Mouse (Mus musculus) lung, postnatal 10 days (tissue): ENCODE measurements around the gene Sfn.

ENCODE experiments used
- DNase-seq: peaks from one replicate; pipeline ENCODE4 v3.0.0; 2021

Sfn gene

GRCm38 (mm10) chr4:133619473-133620136 is 17.6 kb upstream of the Sfn start:
- DNase-seq, result no peak

GRCm38 (mm10) chr4:133617936-133618335 is 16.0 kb upstream of the Sfn start:
- no peak for DNase-seq

- DNase-seq, result no peak
Measured at GRCm38 (mm10) chr4:133615416-133615815, 13.4 kb upstream of the Sfn start.

- peak; percentile 83 for DNase-seq
Measured at GRCm38 (mm10) chr4:133614274-133614761, 12.3 kb upstream of the Sfn start.

DNA sequence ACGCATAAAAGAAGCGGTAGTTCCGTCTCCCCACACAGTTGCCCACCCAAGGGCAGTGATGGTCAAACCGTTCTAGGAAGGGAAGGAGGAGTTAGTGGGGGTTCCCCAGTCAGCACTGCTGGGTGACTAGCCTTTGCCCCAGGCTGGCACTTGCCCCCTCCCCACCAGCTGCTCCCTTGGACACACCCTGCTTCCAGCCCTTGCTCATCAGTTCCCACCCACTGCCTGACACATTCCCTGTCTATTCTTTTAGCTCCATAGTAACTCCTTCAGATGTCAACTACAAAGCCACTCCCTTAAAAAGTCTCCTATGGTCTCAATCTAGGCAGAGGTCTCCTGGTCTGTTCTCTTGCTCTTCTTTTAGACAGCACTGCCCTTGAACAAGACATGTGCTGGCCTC is 11.9 kb upstream of the Sfn start:
- DNase-seq, result no peak

- no peak for DNase-seq
Measured at GRCm38 (mm10) chr4:133613026-133613425, 11.1 kb upstream of the Sfn start.

DNA sequence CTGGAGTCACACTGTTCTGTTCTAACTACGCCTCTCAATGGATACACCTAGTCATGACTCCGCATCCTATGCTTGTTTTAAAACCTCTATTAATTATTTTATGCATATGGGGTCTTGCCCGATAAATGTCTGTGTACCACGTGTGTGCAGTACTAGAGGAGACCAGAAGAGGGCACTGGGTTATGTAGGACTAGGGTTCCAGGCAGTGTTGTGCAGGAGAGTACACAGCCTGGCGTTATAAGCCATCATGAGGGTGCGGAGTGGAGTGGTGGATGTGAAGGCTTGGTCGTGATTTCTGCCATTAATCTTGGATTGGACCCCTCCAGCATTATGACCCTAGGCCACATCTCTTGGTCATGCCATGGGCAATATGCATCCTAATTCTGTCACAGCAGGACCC is 10.4 kb upstream of the Sfn start:
- no peak for DNase-seq

- no peak for DNase-seq
Measured at GRCm38 (mm10) chr4:133611815-133612214, 9.8 kb upstream of the Sfn start.

DNA sequence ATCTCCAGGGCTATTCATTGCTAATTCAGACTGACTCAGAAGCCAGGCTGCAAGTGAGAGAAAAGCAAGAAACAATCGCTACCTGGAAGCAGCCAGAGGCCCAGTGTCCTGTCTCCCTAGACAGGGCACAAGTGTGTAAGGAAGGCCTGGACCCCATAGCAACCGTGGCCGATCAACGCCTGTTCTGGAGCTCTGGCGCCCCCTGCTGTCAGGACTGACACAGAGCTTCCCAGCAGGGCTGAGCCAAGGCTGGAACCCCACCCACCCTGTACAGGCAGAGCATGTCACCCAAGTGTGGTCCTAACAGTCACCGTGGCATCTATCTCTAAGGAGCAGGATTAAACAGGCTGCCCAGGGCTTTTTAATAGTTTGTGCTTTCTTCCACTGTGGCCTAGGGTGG is 7.8 kb upstream of the Sfn start:
- peak; percentile 92 for DNase-seq

- DNase-seq, result no peak
Measured at GRCm38 (mm10) chr4:133607284-133607683, 5.3 kb upstream of the Sfn start.

DNA sequence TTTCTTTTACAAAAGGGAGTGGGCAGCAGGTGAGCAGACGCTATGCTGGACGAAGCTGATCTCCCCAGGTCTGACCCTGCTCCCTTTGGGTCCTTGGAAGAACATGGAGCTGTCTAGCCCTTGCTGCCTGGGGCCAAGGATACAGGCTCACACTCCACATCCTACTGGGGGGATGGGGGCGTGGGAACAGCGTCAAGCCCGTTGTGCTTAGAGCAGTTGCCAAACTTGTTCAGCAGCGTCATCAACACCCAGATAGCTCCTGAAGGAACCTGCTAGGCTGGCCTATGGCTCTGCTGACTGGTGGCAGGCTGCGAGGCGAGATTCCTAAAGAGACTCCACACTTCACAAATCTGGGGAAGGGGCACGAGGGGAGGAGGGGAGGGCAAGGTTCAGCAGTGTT is 3.4 kb upstream of the Sfn start:
- DNase-seq, result peak; percentile 47

DNA sequence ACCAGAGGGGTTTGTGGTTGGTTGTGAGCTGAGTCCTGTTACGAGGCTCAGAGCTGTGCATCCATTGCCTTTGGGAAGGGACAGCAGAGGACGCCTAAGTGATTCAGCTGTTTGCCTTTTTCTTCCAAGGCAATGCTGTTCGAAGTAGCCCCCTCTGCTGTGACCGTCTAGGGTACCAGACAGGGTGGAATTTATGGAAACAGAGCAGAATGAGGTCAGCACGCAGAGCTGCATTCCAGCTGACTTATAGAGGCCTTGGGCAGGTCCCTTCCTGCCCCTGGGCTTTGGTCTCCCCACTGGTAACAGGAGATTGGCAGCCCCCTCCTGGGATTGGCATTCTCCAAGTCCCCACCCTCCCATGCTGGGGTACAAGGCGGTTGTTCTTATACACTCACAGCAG is 2.9 kb upstream of the Sfn start:
- no peak for DNase-seq

- DNase-seq, result no peak
Measured at GRCm38 (mm10) chr4:133604175-133604574, 2.2 kb upstream of the Sfn start.

DNA sequence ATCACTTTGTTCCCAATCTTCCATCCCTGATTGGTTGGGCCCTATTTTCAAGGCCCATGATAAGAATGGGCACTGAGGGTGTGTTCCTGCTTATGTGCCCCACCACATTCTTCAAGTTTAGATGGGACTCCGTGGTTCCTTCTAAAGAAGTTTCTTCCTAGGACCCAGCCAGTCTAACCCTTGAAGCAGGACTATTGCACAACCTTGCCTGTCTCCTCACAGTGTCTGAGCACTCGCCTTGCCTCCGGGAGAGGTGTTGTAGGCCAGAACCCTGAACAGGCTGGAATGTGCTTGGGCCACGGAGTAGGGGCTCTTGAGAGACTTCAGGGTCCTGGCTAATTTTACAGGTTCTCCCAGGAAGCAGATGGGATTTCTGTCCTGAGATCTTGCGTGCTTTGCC is 1.1 kb upstream of the Sfn start:
- DNase-seq, result no peak

GRCm38 (mm10) chr4:133600306-133600705 is 1.7 kb downstream of the Sfn start:
- DNase-seq, result no peak

- peak; percentile 95 for DNase-seq
Measured at GRCm38 (mm10) chr4:133599571-133600073, 2.3 kb downstream of the Sfn start.

DNA sequence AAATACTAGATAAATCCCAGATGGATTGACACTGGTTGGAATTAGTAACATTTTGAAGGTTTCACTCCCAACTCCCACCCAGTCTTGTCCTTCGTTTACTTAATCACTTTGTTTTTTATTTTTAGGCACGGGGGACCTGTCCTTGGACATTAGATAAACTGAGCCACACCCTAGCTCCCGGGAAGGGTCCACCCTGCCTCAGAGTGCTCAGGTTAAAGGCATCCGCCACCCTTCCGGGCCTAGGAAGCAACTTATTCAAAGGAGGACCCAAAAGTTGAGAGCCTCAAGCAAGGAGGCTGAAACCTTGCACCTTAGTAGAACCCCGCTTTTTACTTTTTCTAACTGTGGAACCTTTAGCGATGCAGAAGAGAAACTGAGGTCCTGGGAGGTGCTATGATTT is 2.9 kb downstream of the Sfn start:
- no peak for DNase-seq

- DNase-seq, result no peak
Measured at GRCm38 (mm10) chr4:133598616-133599015, 3.4 kb downstream of the Sfn start.

- no peak for DNase-seq
Measured at GRCm38 (mm10) chr4:133596084-133596483, 5.9 kb downstream of the Sfn start.

DNA sequence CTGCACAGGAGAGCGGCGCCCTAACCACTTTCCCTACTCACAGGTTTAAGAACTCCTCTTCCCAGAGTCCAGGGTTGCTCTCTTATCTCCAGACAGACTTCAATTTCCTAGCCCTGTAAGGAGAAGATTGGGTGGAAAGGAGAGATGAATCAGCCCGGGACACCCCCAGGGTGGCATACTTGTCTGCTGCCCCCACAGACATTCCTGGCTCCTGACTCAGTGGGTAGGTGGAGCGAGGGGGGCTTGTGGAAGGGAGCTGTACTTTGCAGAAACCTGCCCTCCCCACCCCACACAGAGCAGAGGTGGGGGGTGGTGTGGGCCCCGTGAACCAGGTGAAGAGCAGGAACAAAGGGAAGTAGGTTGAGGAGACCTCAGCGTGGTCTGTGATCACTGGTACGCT is 6.4 kb downstream of the Sfn start:
- no peak for DNase-seq

DNA sequence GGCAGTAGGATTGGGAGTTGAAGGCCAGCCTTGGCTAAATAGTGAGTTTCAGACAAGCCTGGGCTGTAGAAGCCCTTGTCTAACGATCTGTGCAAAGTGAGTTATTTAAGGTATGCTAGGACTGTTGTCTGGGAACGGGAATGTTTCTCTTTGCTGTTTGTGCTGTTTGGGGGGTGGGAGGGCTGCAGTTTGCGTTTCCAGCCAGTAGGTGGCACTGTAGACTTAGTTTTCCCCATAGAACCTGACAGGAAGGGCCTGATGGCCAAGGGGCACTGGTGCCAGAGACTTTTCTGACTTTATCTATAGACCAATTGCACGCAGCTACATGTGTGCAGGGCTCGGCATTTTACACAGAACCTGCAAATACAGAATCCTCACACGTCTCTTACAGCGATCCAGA is 9.4 kb downstream of the Sfn start:
- peak; percentile 83 for DNase-seq

DNA sequence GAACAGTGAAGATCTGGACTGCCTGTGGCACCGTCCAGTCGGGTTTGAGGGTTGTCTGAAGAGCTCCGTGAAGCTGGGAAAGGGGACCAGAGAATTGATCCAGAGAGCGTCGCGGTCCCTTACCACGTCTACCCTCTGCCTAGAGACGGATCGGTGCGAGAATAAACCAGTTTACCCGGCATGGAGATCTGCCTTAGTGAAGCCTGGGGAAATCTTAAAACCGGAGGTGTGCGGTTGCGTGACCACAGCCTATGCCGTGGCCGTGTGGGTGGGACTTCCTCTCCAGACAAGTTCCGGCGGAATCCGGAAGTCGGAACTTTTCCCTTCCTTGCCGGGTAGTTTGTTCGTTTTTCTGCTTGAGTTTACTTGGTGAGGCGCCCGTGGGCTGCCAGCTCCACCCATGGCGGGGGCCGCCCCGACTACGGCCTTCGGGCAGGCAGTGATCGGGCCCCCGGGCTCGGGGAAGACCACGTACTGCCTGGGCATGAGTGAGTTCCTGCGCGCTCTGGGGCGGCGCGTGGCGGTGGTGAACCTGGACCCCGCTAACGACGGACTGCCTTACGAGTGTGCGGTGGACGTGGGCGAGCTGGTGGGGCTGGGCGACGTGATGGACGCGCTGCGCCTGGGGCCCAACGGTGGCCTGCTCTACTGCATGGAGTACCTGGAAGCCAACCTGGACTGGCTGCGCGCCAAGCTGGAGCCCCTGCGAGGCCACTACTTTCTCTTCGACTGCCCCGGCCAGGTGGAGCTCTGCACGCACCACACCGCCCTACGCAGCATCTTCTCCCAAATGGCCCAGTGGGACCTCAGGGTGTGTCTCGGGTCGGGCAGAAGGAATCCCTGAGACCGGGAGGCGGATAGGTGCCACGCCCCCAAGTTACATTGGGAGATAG is 17.7 kb downstream of the Sfn start, which contains the start of gene Gpn2:
Gene Gpn2, plus strand, starts transcription at position 304 of the 893 bp plus-strand sequence.
- DNase-seq, result peak; percentile 90

DNA sequence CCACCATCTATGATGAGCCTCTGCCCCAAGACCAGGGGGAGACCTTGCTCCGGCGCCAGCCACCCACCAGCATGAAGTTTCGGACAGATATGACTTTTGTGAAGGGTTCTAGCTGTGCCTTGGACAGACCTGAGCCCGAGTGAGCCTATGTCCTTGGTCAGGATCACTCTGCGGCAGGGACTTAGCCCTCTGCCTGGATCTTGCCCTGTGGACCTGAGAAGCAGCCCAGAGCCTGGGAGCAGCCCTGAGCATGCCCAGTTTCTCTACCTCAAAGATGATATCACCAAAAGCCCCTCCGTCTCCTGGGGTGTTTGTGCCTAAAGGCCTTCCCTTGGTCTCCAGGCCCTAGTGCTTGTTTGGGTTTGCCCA is 18.3 kb downstream of the Sfn start:
- DNase-seq, result no peak

DNA sequence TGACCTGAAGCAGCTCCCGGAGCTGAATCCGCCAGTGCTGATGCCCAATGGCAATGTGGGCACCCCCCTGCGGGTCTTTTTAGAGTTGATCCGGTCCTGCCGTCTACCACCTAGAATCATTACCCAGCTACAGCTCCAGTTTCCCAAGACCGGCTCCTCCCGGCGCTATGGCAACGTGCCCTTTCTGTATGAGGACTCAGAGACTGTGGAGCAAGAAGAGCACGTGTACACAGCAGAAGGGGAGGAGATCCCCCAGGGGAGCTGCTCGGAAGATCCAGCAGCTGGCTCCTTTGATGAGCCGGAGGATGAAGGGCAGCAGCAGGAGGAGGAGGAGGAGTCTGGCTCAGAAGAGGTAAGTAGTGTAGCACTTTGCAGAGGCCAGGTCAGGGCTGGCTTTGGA is 24.0 kb downstream of the Sfn start:
- no peak for DNase-seq
